Mouse (Mus musculus): ENCODE measurements around the gene Ndufaf3.
A peak's percentile ranks its signal among the peaks of the same experiment; 100 is the strongest.
"Not testable (repeated sequence)": the region's sequence is repeated elsewhere in the genome, so short reads cannot be mapped to it uniquely, and the experiment has no call there.

The Ndufaf3 gene

GRCm38 (mm10) chr9:108566815-108567776 is at the start of gene Ndufaf3:
Gene Ndufaf3, minus strand, starts transcription at chr9:108567434.
- peak; percentile 98 for DNase-seq

GRCm38 (mm10) chr9:108611488-108611887 is 44.3 kb upstream of the Ndufaf3 start:
- DNase-seq = no peak

DNA sequence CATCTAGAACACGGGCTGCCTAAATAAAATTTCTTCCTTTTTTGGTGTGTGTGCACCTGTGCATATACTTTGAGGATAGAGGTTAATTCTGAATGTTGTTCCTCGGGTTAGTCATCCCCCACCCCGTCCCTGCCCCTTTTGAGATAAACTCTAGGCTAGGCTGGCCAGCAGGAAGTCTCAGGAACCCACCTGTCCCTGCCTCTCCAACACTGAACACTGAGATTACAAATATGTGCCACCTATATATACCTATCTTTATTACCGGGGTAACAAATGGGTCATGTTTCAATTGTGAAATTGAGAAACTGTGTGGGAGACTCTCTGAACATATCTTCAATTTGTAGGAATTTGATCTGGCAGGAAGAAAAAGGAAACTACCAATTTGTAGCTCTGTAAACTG is 41.7 kb upstream of the Ndufaf3 start:
- DNase-seq = no peak

GRCm38 (mm10) chr9:108607929-108608328 is 40.7 kb upstream of the Ndufaf3 start:
- DNase-seq = not testable (repeated sequence)

DNA sequence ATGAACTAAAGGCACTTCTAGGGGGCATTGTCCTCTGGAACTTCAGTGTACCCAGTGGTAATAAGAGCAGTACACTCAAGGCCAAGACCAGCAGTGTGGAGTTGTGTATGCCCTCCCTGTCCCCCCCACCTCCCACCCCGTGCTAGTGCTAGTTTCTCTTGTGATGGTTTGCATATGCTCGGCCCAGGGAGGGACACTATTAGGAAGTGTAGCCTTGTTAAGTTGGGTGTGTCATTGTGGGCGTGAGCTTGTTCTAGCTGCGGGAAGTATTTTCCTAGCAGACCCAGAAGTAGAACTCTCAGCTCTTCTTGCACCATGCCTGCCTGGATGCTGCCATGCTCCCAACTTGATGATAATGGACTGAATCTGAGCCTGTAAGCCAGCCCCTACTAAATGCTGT is 34.8 kb upstream of the Ndufaf3 start:
- DNase-seq = no peak

DNA sequence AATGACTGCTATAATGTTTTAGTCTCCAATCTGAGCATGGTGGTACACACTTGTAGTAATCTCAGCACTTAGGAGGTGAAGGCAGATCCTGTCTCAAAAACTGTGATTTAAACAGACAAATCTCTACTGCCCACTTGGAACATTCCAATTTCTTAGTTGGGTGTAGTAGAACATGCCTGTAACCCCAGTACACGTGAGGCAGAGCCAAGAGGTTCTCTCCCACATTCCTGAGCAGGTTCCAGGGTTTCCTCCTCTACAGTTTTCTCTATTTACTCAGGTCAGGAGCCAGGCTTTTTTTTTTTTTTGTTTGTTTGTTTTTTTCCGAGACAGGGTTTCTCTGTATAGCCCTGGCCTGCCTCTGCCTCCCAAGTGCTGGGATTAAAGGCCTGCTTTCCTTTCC is 32.8 kb upstream of the Ndufaf3 start:
- DNase-seq = no peak

- DNase-seq = no peak
Measured at GRCm38 (mm10) chr9:108599021-108599566, 31.9 kb upstream of the Ndufaf3 start.

DNA sequence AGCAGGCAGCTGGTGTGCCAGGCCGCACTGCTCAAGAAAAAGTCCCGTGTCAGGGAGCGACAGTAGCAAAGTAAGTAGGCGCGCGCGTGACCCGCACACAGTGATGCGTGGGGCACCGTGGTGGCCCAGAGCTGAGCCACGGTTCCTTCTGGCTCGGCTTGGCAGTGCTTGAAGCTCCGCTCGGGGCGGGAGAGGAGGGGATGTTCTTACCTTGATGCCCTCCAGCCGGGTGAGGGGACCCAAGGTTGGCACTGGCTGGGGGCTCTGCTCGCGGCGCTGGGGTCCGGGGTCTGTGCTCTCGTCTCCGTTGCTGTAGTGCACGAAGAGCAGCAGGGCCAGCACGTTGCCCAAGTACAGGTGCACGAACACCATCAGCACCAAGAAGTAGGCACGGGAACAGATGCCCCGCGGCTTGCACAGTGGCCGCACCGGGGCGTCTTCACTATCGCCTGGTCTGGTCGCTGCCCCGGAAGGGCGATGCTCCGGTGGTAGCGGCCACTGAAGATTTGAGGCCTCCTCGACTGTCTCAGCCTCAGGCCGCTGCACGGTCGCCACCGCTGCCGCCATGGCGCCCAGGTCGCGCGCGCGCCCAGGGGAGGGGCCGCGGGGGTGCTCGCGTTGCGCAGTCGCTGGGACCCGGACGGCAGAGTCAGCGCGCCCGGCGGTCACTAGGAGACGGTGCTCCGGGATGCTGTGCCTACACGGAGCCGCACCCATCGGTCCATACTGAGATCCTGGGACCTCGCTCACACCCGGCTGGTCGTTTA is 29.9 kb upstream of the Ndufaf3 start, which contains the start of gene P4htm:
Gene P4htm, minus strand, starts transcription at position 670 of the 767 bp plus-strand sequence.
- peak; percentile 77 to 85 for DNase-seq

DNA sequence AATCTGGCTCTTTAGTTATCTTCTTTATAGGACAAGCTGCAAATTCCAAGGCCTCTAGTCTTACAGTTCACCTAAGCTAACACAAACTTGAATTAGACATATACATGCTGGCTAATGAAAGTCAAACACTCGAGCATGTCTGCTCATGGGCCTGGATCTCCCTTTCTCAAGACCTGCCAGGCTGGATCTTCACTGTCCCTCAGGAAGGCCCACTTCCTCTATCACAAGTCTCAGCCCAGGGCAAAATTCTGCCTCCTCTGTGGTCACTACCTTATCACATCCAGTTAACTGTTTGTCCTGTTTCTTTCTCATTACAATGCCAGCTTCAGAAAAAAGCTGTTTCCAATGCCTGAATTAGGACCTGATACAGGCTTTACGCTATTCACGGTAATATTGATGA is 27.1 kb upstream of the Ndufaf3 start:
- DNase-seq = no peak

DNA sequence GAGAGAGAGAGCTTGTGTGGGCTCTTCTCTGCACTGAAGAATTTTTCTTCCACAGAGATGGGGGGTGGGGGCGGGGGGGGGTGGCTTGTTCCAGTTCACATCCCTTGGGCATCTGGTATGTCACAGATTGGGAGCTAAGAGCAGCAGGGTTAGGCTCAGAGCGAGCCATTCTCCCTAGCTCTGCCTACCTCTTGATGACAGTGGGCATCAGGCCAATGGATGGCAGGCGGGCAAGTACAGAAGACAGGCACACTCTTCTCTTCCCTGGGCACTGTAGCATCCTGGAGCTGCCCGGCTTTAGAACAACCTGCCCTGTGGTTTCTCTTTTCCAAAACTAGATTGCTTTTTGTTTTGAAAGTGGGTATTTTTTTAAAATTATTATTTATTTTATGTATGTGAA is 24.2 kb upstream of the Ndufaf3 start:
- DNase-seq = no peak

DNA sequence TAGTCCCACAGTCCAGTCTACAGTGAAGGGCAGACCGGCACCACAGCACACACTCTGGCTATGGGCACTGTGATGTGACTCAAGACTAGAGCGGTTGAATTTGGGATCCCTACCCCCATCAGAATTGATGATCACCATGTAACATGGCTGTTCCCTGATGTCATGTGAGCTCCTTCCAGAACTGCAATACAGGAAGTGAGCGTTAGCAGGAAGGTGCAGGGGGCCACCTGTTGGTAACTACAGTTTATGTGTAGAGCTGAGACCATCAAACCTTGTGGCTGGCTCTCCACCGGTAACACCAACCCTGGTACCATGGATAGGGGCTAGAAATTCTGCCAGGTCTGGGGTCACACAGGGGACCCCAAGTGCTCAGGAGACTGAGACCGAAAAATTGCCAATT is 22.0 kb upstream of the Ndufaf3 start:
- peak in 1 of 2 experiments; percentile 49 for DNase-seq

GRCm38 (mm10) chr9:108587571-108588180 is 20.4 kb upstream of the Ndufaf3 start:
- DNase-seq = peak; percentile 83 to 90

GRCm38 (mm10) chr9:108579344-108579690 is 12.1 kb upstream of the Ndufaf3 start:
- DNase-seq = peak in 1 of 2 experiments; percentile 22

DNA sequence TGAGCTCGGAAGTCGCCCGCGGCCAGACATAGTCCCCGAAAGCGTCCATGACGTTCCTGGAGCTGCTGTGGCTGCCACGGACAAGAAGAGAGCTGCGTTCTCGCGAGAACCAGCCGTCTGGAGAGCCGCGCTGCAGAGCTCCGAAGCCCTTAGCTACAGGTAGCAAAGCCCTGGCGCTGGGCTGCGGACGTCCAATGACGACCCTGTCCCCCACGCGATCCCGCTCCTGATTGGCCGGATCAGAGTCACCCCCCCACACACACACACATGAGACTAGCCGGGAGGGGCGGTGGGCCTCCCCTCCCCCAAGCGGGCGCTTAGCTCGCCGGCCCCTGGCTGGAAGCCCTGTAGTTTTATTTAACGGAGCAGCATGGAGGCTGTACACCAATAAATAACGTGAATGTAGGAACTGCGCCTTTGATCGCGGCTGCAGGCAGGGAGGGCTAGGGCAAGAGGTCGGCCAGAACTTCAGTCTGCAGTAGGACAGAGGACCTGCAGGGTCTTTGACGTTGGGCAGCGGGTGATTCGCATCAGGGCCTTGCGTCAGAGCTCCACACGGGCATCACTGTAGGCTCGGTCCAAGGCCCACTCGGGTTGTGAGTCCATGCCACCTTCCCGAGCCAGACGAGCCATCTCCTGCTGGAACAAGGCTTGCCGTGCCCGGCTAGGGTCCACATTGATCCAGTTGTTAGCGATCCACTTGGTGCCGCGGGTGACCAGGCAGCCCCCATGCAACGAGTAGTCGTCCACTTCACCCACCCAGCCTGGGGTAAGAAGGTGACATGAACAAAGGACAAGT is 11.5 kb upstream of the Ndufaf3 start, which contains the start of gene Wdr6:
Gene Wdr6, minus strand, starts transcription at position 195 of the 799 bp plus-strand sequence.
- peak; percentile 95 to 97 for DNase-seq

- peak; percentile 73 to 81 for DNase-seq
Measured at GRCm38 (mm10) chr9:108577934-108578544, 10.8 kb upstream of the Ndufaf3 start.

- DNase-seq = no peak
Measured at GRCm38 (mm10) chr9:108577025-108577424, 9.8 kb upstream of the Ndufaf3 start.

GRCm38 (mm10) chr9:108575321-108576297 is 8.4 kb upstream of the Ndufaf3 start:
- DNase-seq = no peak

- DNase-seq = no peak
Measured at GRCm38 (mm10) chr9:108574921-108575320, 7.7 kb upstream of the Ndufaf3 start.

- DNase-seq = peak; percentile 86 to 92
Measured at GRCm38 (mm10) chr9:108573774-108574690, 6.8 kb upstream of the Ndufaf3 start.

Data from kidney, postnatal 4 days (tissue).